Mouse (Mus musculus): Measurements from ENCODE around the gene Cntnap2. TPM values are rescaled to one million over a fixed set of nuclear protein-coding genes. Genes with fewer than 3 reads are reported as not detected.

Gene Cntnap2
- polyA plus RNA-seq, 1 experiment from 2014 or later, result 0.79 TPM

GRCm38 (mm10) chr6:45887901-45888300 lies 828.7 kb downstream of the Cntnap2 start:
- no peak overlapping the region for H3K27ac ChIP-seq (ENCODE audit: low read depth, low read length)
- 64% methylated on average over 3 of the region's 3 CpGs for WGBS (ENCODE audit: insufficient replicate concordance)

GRCm38 (mm10) chr6:45938263-45938662 lies 879.1 kb downstream of the Cntnap2 start:
- ATAC-seq (replicated peaks; ENCODE audit: insufficient number of reproducible peaks, low FRiP score, low TSS enrichment), result no peak

More at GRCm38 (mm10) chr6:45887901-45888300, 828.7 kb downstream of the Cntnap2 start:
- Histone ChIP-seq H3K9me3 (replicated peaks; ENCODE audit: control insufficient read depth, low read length) (no peaks in the 10 kb centered on the region), H3K27me3 (ENCODE audit: control insufficient read depth, insufficient read depth, low read length) (no peaks in the 10 kb centered on the region), H3K4me1 (ENCODE audit: control insufficient read depth, insufficient read depth, low read length) (no peaks in the 10 kb centered on the region), H3K4me3 (ENCODE audit: low read depth, low read length) (no peak overlapping the region), H3K36me3 (ENCODE audit: control insufficient read depth, insufficient read depth, low read length) (no peaks in the 10 kb centered on the region), H3K9ac (ENCODE audit: low read depth, low read length) (no peak overlapping the region), H3K4me2 (no peak overlapping the region)
- ATAC-seq (replicated peaks; ENCODE audit: insufficient number of reproducible peaks, low FRiP score, low TSS enrichment), result no peak

GRCm38 (mm10) chr6:45938775-45939174 lies 879.6 kb downstream of the Cntnap2 start:
- Histone ChIP-seq H3K9me3 (replicated peaks; ENCODE audit: control insufficient read depth, low read length) (no peaks in the 10 kb centered on the region), H3K4me3 (ENCODE audit: low read depth, low read length) (no peak overlapping the region), H3K36me3 (ENCODE audit: control insufficient read depth, insufficient read depth, low read length) (no peaks in the 10 kb centered on the region), H3K27me3 (ENCODE audit: control insufficient read depth, insufficient read depth, low read length) (no peaks in the 10 kb centered on the region), H3K9ac (ENCODE audit: low read depth, low read length) (no peak overlapping the region), H3K4me1 (ENCODE audit: control insufficient read depth, insufficient read depth, low read length) (no peaks in the 10 kb centered on the region), H3K27ac (ENCODE audit: low read depth, low read length) (no peak overlapping the region), H3K4me2 (no peak overlapping the region)
- no peak for ATAC-seq (replicated peaks; ENCODE audit: insufficient number of reproducible peaks, low FRiP score, low TSS enrichment)
- 64% methylated on average over 1 of the region's 1 CpGs for WGBS (ENCODE audit: insufficient replicate concordance)

More at GRCm38 (mm10) chr6:45938263-45938662, 879.1 kb downstream of the Cntnap2 start:
- no peak overlapping the region for H3K27ac ChIP-seq (ENCODE audit: low read depth, low read length)
- 73% methylated on average over 3 of the region's 3 CpGs for WGBS (ENCODE audit: insufficient replicate concordance)
- H3K27me3 ChIP-seq (ENCODE audit: control insufficient read depth, insufficient read depth, low read length), result no peaks in the 10 kb centered on the region
- H3K4me1 ChIP-seq (ENCODE audit: control insufficient read depth, insufficient read depth, low read length), result no peaks in the 10 kb centered on the region
- H3K9ac ChIP-seq (ENCODE audit: low read depth, low read length), result no peak overlapping the region
- no peak overlapping the region for H3K4me3 ChIP-seq (ENCODE audit: low read depth, low read length)
- no peaks in the 10 kb centered on the region for H3K36me3 ChIP-seq (ENCODE audit: control insufficient read depth, insufficient read depth, low read length)
- H3K9me3 ChIP-seq (replicated peaks; ENCODE audit: control insufficient read depth, low read length), result no peaks in the 10 kb centered on the region
- no peak overlapping the region for H3K4me2 ChIP-seq

- Histone ChIP-seq H3K36me3 (ENCODE audit: control insufficient read depth, insufficient read depth, low read length) (no peaks in the 10 kb centered on the region), H3K4me1 (ENCODE audit: control insufficient read depth, insufficient read depth, low read length) (no peaks in the 10 kb centered on the region), H3K27me3 (ENCODE audit: control insufficient read depth, insufficient read depth, low read length) (no peaks in the 10 kb centered on the region), H3K9me3 (replicated peaks; ENCODE audit: control insufficient read depth, low read length) (no peaks in the 10 kb centered on the region), H3K27ac (ENCODE audit: low read depth, low read length) (no peak overlapping the region), H3K9ac (ENCODE audit: low read depth, low read length) (no peak overlapping the region), H3K4me3 (ENCODE audit: low read depth, low read length) (no peak overlapping the region), H3K4me2 (no peak overlapping the region)
- ATAC-seq (replicated peaks; ENCODE audit: insufficient number of reproducible peaks, low FRiP score, low TSS enrichment), result no peak
- WGBS (ENCODE audit: insufficient replicate concordance), result 60% methylated on average over 3 of the region's 3 CpGs
Observed at GRCm38 (mm10) chr6:45945144-45945985, 886.2 kb downstream of the Cntnap2 start.

- Histone ChIP-seq H3K27ac (ENCODE audit: low read depth, low read length) (no peak overlapping the region), H3K9ac (ENCODE audit: low read depth, low read length) (no peak overlapping the region), H3K4me2 (no peak overlapping the region), H3K4me3 (ENCODE audit: low read depth, low read length) (no peak overlapping the region), H3K36me3 (ENCODE audit: control insufficient read depth, insufficient read depth, low read length) (no peaks in the 10 kb centered on the region), H3K9me3 (replicated peaks; ENCODE audit: control insufficient read depth, low read length) (no peaks in the 10 kb centered on the region), H3K27me3 (ENCODE audit: control insufficient read depth, insufficient read depth, low read length) (no peaks in the 10 kb centered on the region), H3K4me1 (ENCODE audit: control insufficient read depth, insufficient read depth, low read length) (no peaks in the 10 kb centered on the region)
- ATAC-seq (replicated peaks; ENCODE audit: insufficient number of reproducible peaks, low FRiP score, low TSS enrichment), result no peak
Observed at GRCm38 (mm10) chr6:45954773-45955172, 895.6 kb downstream of the Cntnap2 start.

- H3K9me3 ChIP-seq (replicated peaks; ENCODE audit: control insufficient read depth, low read length), result no peaks in the 10 kb centered on the region
- no peaks in the 10 kb centered on the region for H3K4me1 ChIP-seq (ENCODE audit: control insufficient read depth, insufficient read depth, low read length)
- H3K27me3 ChIP-seq (ENCODE audit: control insufficient read depth, insufficient read depth, low read length), result no peaks in the 10 kb centered on the region
- H3K27ac ChIP-seq (ENCODE audit: low read depth, low read length), result no peak overlapping the region
- no peak overlapping the region for H3K9ac ChIP-seq (ENCODE audit: low read depth, low read length)
- H3K36me3 ChIP-seq (ENCODE audit: control insufficient read depth, insufficient read depth, low read length), result no peaks in the 10 kb centered on the region
- no peak overlapping the region for H3K4me2 ChIP-seq
- H3K4me3 ChIP-seq (ENCODE audit: low read depth, low read length), result no peak overlapping the region
- no peak for ATAC-seq (replicated peaks; ENCODE audit: insufficient number of reproducible peaks, low FRiP score, low TSS enrichment)
- 71% methylated on average over 1 of the region's 1 CpGs for WGBS (ENCODE audit: insufficient replicate concordance)
Observed at GRCm38 (mm10) chr6:45964494-45964893, 905.3 kb downstream of the Cntnap2 start.

- WGBS (ENCODE audit: insufficient replicate concordance), result 72% methylated on average over 6 of the region's 6 CpGs
- H3K4me1 ChIP-seq (ENCODE audit: control insufficient read depth, insufficient read depth, low read length), result no peaks in the 10 kb centered on the region
- H3K27me3 ChIP-seq (ENCODE audit: control insufficient read depth, insufficient read depth, low read length), result no peaks in the 10 kb centered on the region
- ATAC-seq (replicated peaks; ENCODE audit: insufficient number of reproducible peaks, low FRiP score, low TSS enrichment), result no peak
- no peaks in the 10 kb centered on the region for H3K36me3 ChIP-seq (ENCODE audit: control insufficient read depth, insufficient read depth, low read length)
- H3K9ac ChIP-seq (ENCODE audit: low read depth, low read length), result no peak overlapping the region
- H3K4me2 ChIP-seq, result no peak overlapping the region
- no peak overlapping the region for H3K4me3 ChIP-seq (ENCODE audit: low read depth, low read length)
- no peak overlapping the region for H3K27ac ChIP-seq (ENCODE audit: low read depth, low read length)
- no peaks in the 10 kb centered on the region for H3K9me3 ChIP-seq (replicated peaks; ENCODE audit: control insufficient read depth, low read length)
Observed at GRCm38 (mm10) chr6:45974471-45975154, 915.5 kb downstream of the Cntnap2 start.

- Histone ChIP-seq H3K27ac (ENCODE audit: low read depth, low read length) (no peak overlapping the region), H3K27me3 (ENCODE audit: control insufficient read depth, insufficient read depth, low read length) (no peaks in the 10 kb centered on the region), H3K9ac (ENCODE audit: low read depth, low read length) (no peak overlapping the region), H3K4me2 (no peak overlapping the region), H3K9me3 (replicated peaks; ENCODE audit: control insufficient read depth, low read length) (no peaks in the 10 kb centered on the region), H3K36me3 (ENCODE audit: control insufficient read depth, insufficient read depth, low read length) (no peaks in the 10 kb centered on the region), H3K4me1 (ENCODE audit: control insufficient read depth, insufficient read depth, low read length) (no peaks in the 10 kb centered on the region), H3K4me3 (ENCODE audit: low read depth, low read length) (no peak overlapping the region)
- no peak for ATAC-seq (replicated peaks; ENCODE audit: insufficient number of reproducible peaks, low FRiP score, low TSS enrichment)
- 87% methylated on average over 2 of the region's 2 CpGs for WGBS (ENCODE audit: insufficient replicate concordance)
Observed at GRCm38 (mm10) chr6:45979171-45979570, 920.0 kb downstream of the Cntnap2 start.

Measured in heart, embryonic 11.5 days (tissue).